Mouse (Mus musculus): ENCODE measurements at regions not wholly inside any gene's neighbourhood (a gene's known extent, or its start where the extent isn't known, plus 50 kb on each side); places are given as distances from the start of the nearest gene placed in this dataset.

- Histone ChIP-seq H3K36me3 (replicated peaks) (no peaks in the 10 kb centered on the region), H3K27me3 (replicated peaks) (no peaks in the 10 kb centered on the region), H3K9ac (no peak overlapping the region), H3K4me3 (no peak overlapping the region), H3K4me1 (peaks cover 4% of the 10 kb centered on the region; the same call in 1 of the 2 replicates), H3K9me3 (no peaks in the 10 kb centered on the region), H3K4me2 (no peak overlapping the region), H3K27ac (no peak overlapping the region)
- ATAC-seq (replicated peaks): no peak
- 87% methylated on average over 3 of the region's 3 CpGs for WGBS
Observed at GRCm38 (mm10) chr15:51597841-51598240, 2286.9 kb upstream of the Gm7489 start.

DNA sequence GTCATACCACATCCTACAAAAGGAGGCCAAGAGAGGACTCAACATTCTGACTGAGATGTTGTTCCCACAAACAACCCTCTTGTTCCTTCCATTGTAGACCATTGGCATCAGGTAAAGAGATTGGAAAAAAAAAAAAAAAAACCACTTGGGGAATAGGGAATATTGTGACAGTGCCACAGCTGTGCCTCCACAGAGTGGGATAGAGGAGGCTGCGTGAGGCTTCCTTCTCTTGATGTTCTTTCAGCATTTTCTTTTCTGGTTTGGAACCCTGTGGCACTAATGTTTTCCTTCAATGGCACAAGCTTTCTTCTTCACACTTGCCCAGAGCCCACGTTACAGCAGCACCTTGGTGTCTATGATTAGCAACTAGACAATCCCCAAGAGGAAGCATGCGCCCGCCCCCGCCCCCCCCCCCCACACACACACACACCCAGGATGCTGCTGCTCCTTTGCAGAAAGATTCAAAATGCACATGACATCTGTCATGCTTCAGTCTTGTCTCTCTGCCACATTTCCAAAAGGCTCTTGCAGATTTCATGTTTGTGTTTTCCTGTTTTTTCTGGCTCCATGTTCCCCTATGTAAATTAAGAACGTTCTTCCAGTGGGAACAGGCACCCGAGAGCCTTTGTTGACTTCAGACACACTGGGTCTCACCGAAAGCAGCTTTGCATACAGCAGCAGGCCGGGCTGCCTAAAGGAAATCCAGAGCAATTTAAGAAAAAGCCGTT, 2283.4 kb upstream of the Gm7489 start:
- Histone ChIP-seq H3K9me3 (no peaks in the 10 kb centered on the region), H3K4me3 (no peak overlapping the region), H3K4me1 (peaks cover 4% of the 10 kb centered on the region; the same call in 1 of the 2 replicates), H3K27ac (0 out of 2 replicates have a peak overlapping the region, but pooled peaks have one; percentile 42), H3K27me3 (replicated peaks) (no peaks in the 10 kb centered on the region), H3K36me3 (replicated peaks) (no peaks in the 10 kb centered on the region), H3K9ac (no peak overlapping the region), H3K4me2 (no peak overlapping the region)
- 38% methylated on average over 10 of the region's 10 CpGs for WGBS
- peak; percentile 75 for ATAC-seq (replicated peaks)

- ATAC-seq (replicated peaks): no peak
- no peak overlapping the region for H3K9ac ChIP-seq
- H3K27ac ChIP-seq: no peak overlapping the region
- H3K4me1 ChIP-seq: no peaks in the 10 kb centered on the region
- H3K4me2 ChIP-seq: no peak overlapping the region
- no peaks in the 10 kb centered on the region for H3K36me3 ChIP-seq (replicated peaks)
- no peak overlapping the region for H3K4me3 ChIP-seq
- no peaks in the 10 kb centered on the region for H3K9me3 ChIP-seq
- 91% methylated on average over 6 of the region's 6 CpGs for WGBS
- H3K27me3 ChIP-seq (replicated peaks): no peaks in the 10 kb centered on the region
Observed at GRCm38 (mm10) chr15:51621455-51621854, 2263.3 kb upstream of the Gm7489 start.

DNA sequence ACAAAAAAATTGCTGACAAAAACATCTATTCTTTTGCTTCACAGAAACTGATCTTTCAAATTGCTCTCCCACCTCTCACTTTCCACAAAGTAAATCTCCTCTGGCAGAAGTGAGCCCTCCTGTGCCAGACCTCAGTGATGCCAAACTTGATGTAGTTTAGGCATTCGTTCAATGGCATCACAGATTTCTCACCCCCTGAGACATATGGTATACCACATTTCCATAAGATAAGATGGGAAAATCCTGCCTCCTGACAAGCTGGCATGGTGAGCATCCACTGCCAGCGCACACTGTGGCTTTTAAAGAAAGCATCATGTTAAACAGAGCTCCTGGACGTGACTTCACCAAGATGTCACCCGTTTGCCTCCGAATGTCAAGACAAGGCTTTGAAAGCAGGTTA, 2257.2 kb upstream of the Gm7489 start:
- no peak overlapping the region for H3K27ac ChIP-seq
- no peaks in the 10 kb centered on the region for H3K9me3 ChIP-seq
- H3K4me1 ChIP-seq: no peaks in the 10 kb centered on the region
- no peak overlapping the region for H3K9ac ChIP-seq
- H3K27me3 ChIP-seq (replicated peaks): no peaks in the 10 kb centered on the region
- H3K4me3 ChIP-seq: no peak overlapping the region
- 91% methylated on average over 5 of the region's 5 CpGs for WGBS
- no peak for ATAC-seq (replicated peaks)
- no peak overlapping the region for H3K4me2 ChIP-seq
- H3K36me3 ChIP-seq (replicated peaks): no peaks in the 10 kb centered on the region

DNA sequence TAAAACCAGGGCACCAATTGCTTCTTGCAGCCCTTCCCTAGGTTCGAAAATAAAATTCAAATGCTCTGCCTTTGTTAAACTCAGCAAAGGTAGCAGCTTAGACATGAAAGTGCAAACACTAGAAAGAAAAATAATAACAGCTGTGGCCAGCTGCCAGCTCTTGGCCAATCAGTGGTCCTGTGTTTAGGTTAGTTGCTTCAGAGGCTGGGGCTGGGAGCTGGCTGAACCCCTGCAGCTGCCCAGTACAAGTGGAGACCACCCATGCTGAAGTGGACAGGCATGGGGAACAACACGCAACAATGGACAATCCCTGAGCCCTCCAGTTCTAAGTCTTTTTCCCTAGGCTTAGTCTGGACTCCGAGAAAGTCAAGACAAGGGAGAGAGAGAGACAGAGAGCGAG, 2256.2 kb upstream of the Gm7489 start:
- Histone ChIP-seq H3K4me3 (no peak overlapping the region), H3K4me2 (no peak overlapping the region), H3K36me3 (replicated peaks) (no peaks in the 10 kb centered on the region), H3K27me3 (replicated peaks) (no peaks in the 10 kb centered on the region), H3K9ac (no peak overlapping the region), H3K27ac (no peak overlapping the region), H3K9me3 (no peaks in the 10 kb centered on the region), H3K4me1 (no peaks in the 10 kb centered on the region)
- 35% methylated on average over 4 of the region's 4 CpGs for WGBS
- no peak for ATAC-seq (replicated peaks)

GRCm38 (mm10) chr15:51631881-51632280, 2252.8 kb upstream of the Gm7489 start:
- no peaks in the 10 kb centered on the region for H3K27me3 ChIP-seq (replicated peaks)
- H3K27ac ChIP-seq: no peak overlapping the region
- no peak overlapping the region for H3K4me2 ChIP-seq
- H3K4me1 ChIP-seq: peaks cover 8% of the 10 kb centered on the region
- no peak overlapping the region for H3K4me3 ChIP-seq
- H3K36me3 ChIP-seq (replicated peaks): no peaks in the 10 kb centered on the region
- 64% methylated on average over 10 of the region's 10 CpGs for WGBS
- H3K9me3 ChIP-seq: no peaks in the 10 kb centered on the region
- ATAC-seq (replicated peaks): no peak
- H3K9ac ChIP-seq: no peak overlapping the region

GRCm38 (mm10) chr15:51633068-51633467, 2251.6 kb upstream of the Gm7489 start:
- no peak overlapping the region for H3K4me2 ChIP-seq
- H3K27ac ChIP-seq: no peak overlapping the region
- peaks cover 8% of the 10 kb centered on the region for H3K4me1 ChIP-seq
- ATAC-seq (replicated peaks): no peak
- no peaks in the 10 kb centered on the region for H3K36me3 ChIP-seq (replicated peaks)
- H3K27me3 ChIP-seq (replicated peaks): no peaks in the 10 kb centered on the region
- no peak overlapping the region for H3K9ac ChIP-seq
- no peak overlapping the region for H3K4me3 ChIP-seq
- 82% methylated on average over 6 of the region's 6 CpGs for WGBS
- H3K9me3 ChIP-seq: no peaks in the 10 kb centered on the region

DNA sequence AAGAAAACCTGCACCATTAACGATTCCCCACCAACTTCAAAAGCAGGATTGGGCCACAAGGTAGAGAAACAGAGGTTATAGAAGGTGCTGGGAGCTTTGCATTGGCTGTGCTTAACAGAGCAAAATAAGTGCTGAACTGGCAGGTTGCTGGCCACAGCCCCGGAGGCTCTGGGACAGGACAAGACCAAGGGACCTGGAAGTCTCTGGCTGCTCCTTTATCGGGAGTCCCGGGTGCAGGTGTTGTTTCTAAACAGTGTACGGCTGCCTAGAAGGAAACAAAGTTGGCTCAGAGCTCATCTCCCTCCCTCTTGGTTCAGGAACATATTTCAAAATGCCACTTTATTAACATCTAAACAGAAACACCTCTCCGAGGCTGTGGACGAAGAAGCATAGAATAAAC, 2250.0 kb upstream of the Gm7489 start:
- ATAC-seq (replicated peaks): peak; percentile 53
- H3K36me3 ChIP-seq (replicated peaks): no peaks in the 10 kb centered on the region
- H3K4me1 ChIP-seq: peaks cover 8% of the 10 kb centered on the region
- H3K27ac ChIP-seq: peak overlapping the region; percentile 39; the same call in 1 of the 2 replicates
- H3K4me2 ChIP-seq: peak overlapping the region; percentile 46
- no peaks in the 10 kb centered on the region for H3K9me3 ChIP-seq
- WGBS: 16% methylated on average over 7 of the region's 7 CpGs
- H3K4me3 ChIP-seq: peak overlapping the region; percentile 15
- H3K9ac ChIP-seq: no peak overlapping the region
- no peaks in the 10 kb centered on the region for H3K27me3 ChIP-seq (replicated peaks)

GRCm38 (mm10) chr15:51635129-51635920, 2249.4 kb upstream of the Gm7489 start:
- no peaks in the 10 kb centered on the region for H3K9me3 ChIP-seq
- peak overlapping the region; percentile 39; the same call in 1 of the 2 replicates for H3K27ac ChIP-seq
- peak; percentile 59 for ATAC-seq (replicated peaks)
- H3K4me2 ChIP-seq: peak overlapping the region; percentile 46
- no peaks in the 10 kb centered on the region for H3K27me3 ChIP-seq (replicated peaks)
- 23% methylated on average over 21 of the region's 21 CpGs for WGBS
- H3K4me3 ChIP-seq: peak overlapping the region; percentile 15
- H3K9ac ChIP-seq: no peak overlapping the region
- no peaks in the 10 kb centered on the region for H3K36me3 ChIP-seq (replicated peaks)
- peaks cover 8% of the 10 kb centered on the region for H3K4me1 ChIP-seq

DNA sequence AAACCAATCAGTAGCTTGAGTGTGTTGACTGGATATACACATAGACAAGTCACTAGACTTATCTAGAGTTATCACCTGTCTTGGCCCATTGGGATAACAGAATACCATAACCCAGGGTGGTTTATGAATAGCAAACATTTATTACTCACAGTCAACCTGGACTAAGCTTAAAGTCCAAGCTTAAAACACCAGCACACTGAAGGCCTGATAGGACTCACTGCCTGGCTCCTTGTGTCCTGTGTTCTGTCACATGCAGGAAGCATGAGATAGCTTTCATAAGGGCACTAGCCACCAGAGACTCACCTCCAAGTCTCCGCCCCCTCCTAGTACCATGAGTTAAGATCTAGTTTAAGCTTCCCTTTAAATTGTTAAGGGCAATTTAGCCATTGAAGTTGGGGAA, 2247.1 kb upstream of the Gm7489 start:
- Histone ChIP-seq H3K9me3 (no peaks in the 10 kb centered on the region), H3K9ac (no peak overlapping the region), H3K27ac (no peak overlapping the region), H3K4me1 (peaks cover 8% of the 10 kb centered on the region), H3K4me2 (no peak overlapping the region), H3K27me3 (replicated peaks) (no peaks in the 10 kb centered on the region), H3K4me3 (no peak overlapping the region), H3K36me3 (replicated peaks) (no peaks in the 10 kb centered on the region)
- 100% methylated on average over 1 of the region's 1 CpGs for WGBS
- ATAC-seq (replicated peaks): no peak

- Histone ChIP-seq H3K4me1 (no peaks in the 10 kb centered on the region), H3K36me3 (replicated peaks) (no peaks in the 10 kb centered on the region), H3K27ac (no peak overlapping the region), H3K9me3 (no peaks in the 10 kb centered on the region), H3K9ac (no peak overlapping the region), H3K4me3 (no peak overlapping the region), H3K27me3 (replicated peaks) (no peaks in the 10 kb centered on the region), H3K4me2 (no peak overlapping the region)
- ATAC-seq (replicated peaks): no peak
- 88% methylated on average over 6 of the region's 6 CpGs for WGBS
Observed at GRCm38 (mm10) chr15:51643772-51644311, 2240.9 kb upstream of the Gm7489 start.

DNA sequence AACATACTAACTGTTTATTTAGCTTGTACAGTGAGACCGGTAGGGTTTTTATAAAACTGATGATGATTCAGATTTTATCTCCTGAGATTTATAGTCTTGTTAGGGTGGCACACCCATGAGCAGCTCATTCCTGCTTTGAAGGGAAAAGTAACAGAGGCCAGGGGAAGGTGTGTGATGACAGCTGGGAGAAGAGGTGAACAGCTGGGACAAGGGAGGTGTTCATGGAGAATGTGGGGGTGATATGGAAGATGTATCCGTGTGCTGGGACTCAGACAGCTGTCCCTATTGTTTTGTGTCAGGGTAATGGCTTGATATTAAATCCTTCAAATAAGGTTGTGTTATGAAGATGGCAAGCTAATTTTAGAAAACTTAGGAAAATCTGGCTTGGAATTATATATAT, 2238.4 kb upstream of the Gm7489 start:
- H3K27ac ChIP-seq: no peak overlapping the region
- H3K4me2 ChIP-seq: no peak overlapping the region
- H3K9ac ChIP-seq: no peak overlapping the region
- no peaks in the 10 kb centered on the region for H3K27me3 ChIP-seq (replicated peaks)
- H3K36me3 ChIP-seq (replicated peaks): no peaks in the 10 kb centered on the region
- no peaks in the 10 kb centered on the region for H3K9me3 ChIP-seq
- no peaks in the 10 kb centered on the region for H3K4me1 ChIP-seq
- H3K4me3 ChIP-seq: no peak overlapping the region
- WGBS: 68% methylated on average over 2 of the region's 2 CpGs
- no peak for ATAC-seq (replicated peaks)
